Mouse (Mus musculus) hematopoietic stem cell, adult 5-6 weeks (primary cell): ENCODE data around the gene Flrt1. TPM values are rescaled to one million over a fixed set of nuclear protein-coding genes. Genes with fewer than 3 reads are reported as not detected.

Source experiments
- ATAC-seq, 2 experiments: fragments of 125-278 bp in 1 of 2; replicated peaks in 1 of 2; 2 replicates each; pipeline ENCODE4 v1.8.0; 2016 to 2017; ENCODE audit warnings: inconsistent platforms in 2 of 2, mild to moderate bottlenecking in 2 of 2, moderate number of reproducible peaks in 2 of 2, low read depth in 1 of 2, moderate TSS enrichment in 1 of 2; ENCODE audit not compliant: low FRiP score in 2 of 2, poor library complexity in 2 of 2, severe bottlenecking in 2 of 2, insufficient read depth in 1 of 2, low TSS enrichment in 1 of 2
- total RNA-seq: library from RNA; stranded (forward); fragments of 172-1452, 232-1000 nt; gene quantifications from 2 replicates; pipeline ENCODE4 v1.2.3, GENCODE M21; 2017

The Flrt1 gene
- total RNA-seq, 1 experiment from 2014 or later = not detected

- ATAC-seq = no peak
Observed at GRCm38 (mm10) chr19:7136016-7136415, 30.5 kb upstream of the Flrt1 start.

GRCm38 (mm10) chr19:7135525-7135924, 30.0 kb upstream of the Flrt1 start:
- ATAC-seq = no peak

- no peak for ATAC-seq
Observed at GRCm38 (mm10) chr19:7134631-7135091, 29.1 kb upstream of the Flrt1 start.

- no peak for ATAC-seq
Observed at GRCm38 (mm10) chr19:7133436-7133835, 27.9 kb upstream of the Flrt1 start.

GRCm38 (mm10) chr19:7130317-7130716, 24.8 kb upstream of the Flrt1 start:
- peak; percentile 29 to 34; a peak in 3 of 4 replicates for ATAC-seq

GRCm38 (mm10) chr19:7128551-7129475, 23.3 kb upstream of the Flrt1 start:
- no peak for ATAC-seq

GRCm38 (mm10) chr19:7126933-7127332, 21.4 kb upstream of the Flrt1 start:
- no peak for ATAC-seq

GRCm38 (mm10) chr19:7126209-7126608, 20.7 kb upstream of the Flrt1 start:
- ATAC-seq = no peak

GRCm38 (mm10) chr19:7125526-7126156, 20.1 kb upstream of the Flrt1 start:
- no peak for ATAC-seq

- ATAC-seq = no peak
Observed at GRCm38 (mm10) chr19:7122698-7123306, 17.3 kb upstream of the Flrt1 start.

- peak; percentile 50 to 54 for ATAC-seq
Observed at GRCm38 (mm10) chr19:7122277-7122676, 16.7 kb upstream of the Flrt1 start.

- no peak for ATAC-seq
Observed at GRCm38 (mm10) chr19:7121252-7121651, 15.7 kb upstream of the Flrt1 start.

GRCm38 (mm10) chr19:7117653-7118307, 12.3 kb upstream of the Flrt1 start:
- peak in 1 of 2 experiments; percentile 19; a peak in 1 of 4 replicates for ATAC-seq

- no peak for ATAC-seq
Observed at GRCm38 (mm10) chr19:7117141-7117540, 11.6 kb upstream of the Flrt1 start.

GRCm38 (mm10) chr19:7116038-7116731, 10.7 kb upstream of the Flrt1 start:
- ATAC-seq = peak; percentile 43 to 53; a peak in 3 of 4 replicates

GRCm38 (mm10) chr19:7113574-7113973, 8.0 kb upstream of the Flrt1 start:
- ATAC-seq = no peak

- ATAC-seq = no peak
Observed at GRCm38 (mm10) chr19:7112628-7113027, 7.1 kb upstream of the Flrt1 start.
